Comparison of ENCODE assay signal across 8 mouse cellular contexts in the genomic region with DNA sequence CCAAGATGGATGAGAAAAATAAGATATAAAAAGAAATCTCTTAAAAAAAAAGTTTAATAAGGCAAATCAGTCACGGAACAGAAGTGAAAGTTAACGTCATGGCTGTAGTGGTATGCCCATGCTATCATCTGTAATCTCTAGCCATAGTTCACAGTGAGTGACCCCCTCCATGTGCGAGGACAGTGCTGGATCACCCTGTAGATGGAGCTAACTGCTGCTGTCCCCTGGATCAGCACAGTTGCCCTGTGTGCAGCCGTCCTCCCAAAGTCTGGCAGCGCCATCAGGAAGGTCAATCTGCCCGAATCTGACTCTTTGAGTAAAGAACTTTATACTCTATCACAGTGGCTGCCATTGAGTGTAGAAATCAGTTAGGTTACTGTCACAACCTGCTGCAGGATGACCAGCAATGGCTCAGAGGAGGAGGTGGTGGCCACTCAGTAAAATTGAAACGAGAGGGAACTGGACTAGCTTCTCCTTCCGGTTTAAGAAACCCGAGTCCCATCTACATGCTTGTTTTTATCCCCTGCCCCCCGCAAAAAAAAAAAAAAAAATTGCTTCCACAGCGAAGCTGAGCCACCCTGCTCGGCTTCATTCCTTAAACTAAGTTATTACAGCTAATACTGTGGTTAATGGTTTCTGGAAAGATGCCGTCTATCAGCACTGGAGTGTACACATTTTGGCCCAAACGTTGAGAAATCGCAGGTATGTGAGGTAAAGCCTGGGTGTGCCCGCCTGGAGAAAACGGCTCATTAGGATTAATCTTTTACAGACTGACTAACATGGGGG.
DNase-seq lines count a peak whose midpoint lies in the region; ATAC-seq lines count a peak whose summit lies in the region.

No protein-coding gene starts in this region.

- no peak for DNase-seq in heart, adult 9 months (ENCODE audit: low spot score in 2 of 2)
- peak; percentile 14 for DNase-seq in gastrocnemius, postnatal 10 days
- peak; percentile 19 for DNase-seq in large intestine, adult 2 months (ENCODE audit: low read depth, low spot score)
- DNase-seq in lung, postnatal 25 days (ENCODE audit: low spot score), result peak; percentile 13
- DNase-seq in layer of hippocampus, adult 18-20 months (ENCODE audit: low spot score in 2 of 2), result no peak
- no peak for DNase-seq in right cerebral cortex, postnatal 36 days (ENCODE audit: low spot score in 2 of 2)
- DNase-seq in right cerebral cortex, adult 2 months (ENCODE audit: low spot score in 2 of 2), result no peak

- H3K9me3 ChIP-seq in heart, embryonic 14.5 days (ENCODE audit: control insufficient read depth, low read length), result no peaks in the 10 kb centered on the region

- no peak overlapping the region for H3K9ac ChIP-seq in heart, embryonic 14.5 days (ENCODE audit: low read length)

- H3K36me3 ChIP-seq in heart, embryonic 14.5 days (ENCODE audit: control insufficient read depth, insufficient read depth, low read length), result no peaks in the 10 kb centered on the region

- WGBS in heart, embryonic 14.5 days, result 71% methylated on average over 17 of the region's 17 CpGs
- 27% methylated on average over 17 of the region's 17 CpGs for WGBS in large intestine, adult 2 months

- no peak for ATAC-seq in heart, embryonic 14.5 days (ENCODE audit: insufficient number of reproducible peaks, insufficient read depth, low FRiP score, low read depth)

- H3K4me3 ChIP-seq in heart, embryonic 14.5 days (ENCODE audit: control insufficient read depth in 1 of 2, insufficient read depth in 1 of 2, low read depth in 1 of 2, low read length in 2 of 2), result no peak overlapping the region

- H3K4me2 ChIP-seq in heart, embryonic 14.5 days (ENCODE audit: low read length), result peak overlapping the region; percentile 21

- H3K27me3 ChIP-seq in heart, embryonic 14.5 days (ENCODE audit: control insufficient read depth, insufficient read depth, low read length), result no peaks in the 10 kb centered on the region

- H3K4me1 ChIP-seq in heart, embryonic 14.5 days (ENCODE audit: control insufficient read depth in 2 of 2, insufficient read depth in 2 of 2, low read length in 2 of 2), result no peaks in the 10 kb centered on the region

- H3K27ac ChIP-seq in heart, embryonic 14.5 days (replicated peaks in 1 of 2; ENCODE audit: control insufficient read depth in 1 of 2, insufficient read depth in 1 of 2, low read depth in 2 of 2, low read length in 2 of 2), result no peak overlapping the region

Comparison
In these comparisons a context has a peak if more than half of its experiments do, and no peak if none do; other contexts are left out.
1. DNase-seq: peak in gastrocnemius, postnatal 10 days (single experiment), large intestine, adult 2 months (single experiment) and lung, postnatal 25 days (single experiment); none in heart, adult 9 months (0 of 2), layer of hippocampus, adult 18-20 months (0 of 2), right cerebral cortex, postnatal 36 days (0 of 2) and right cerebral cortex, adult 2 months (0 of 2).